Comparison of ENCODE assay signal across 8 mouse cellular contexts in the genomic region with DNA sequence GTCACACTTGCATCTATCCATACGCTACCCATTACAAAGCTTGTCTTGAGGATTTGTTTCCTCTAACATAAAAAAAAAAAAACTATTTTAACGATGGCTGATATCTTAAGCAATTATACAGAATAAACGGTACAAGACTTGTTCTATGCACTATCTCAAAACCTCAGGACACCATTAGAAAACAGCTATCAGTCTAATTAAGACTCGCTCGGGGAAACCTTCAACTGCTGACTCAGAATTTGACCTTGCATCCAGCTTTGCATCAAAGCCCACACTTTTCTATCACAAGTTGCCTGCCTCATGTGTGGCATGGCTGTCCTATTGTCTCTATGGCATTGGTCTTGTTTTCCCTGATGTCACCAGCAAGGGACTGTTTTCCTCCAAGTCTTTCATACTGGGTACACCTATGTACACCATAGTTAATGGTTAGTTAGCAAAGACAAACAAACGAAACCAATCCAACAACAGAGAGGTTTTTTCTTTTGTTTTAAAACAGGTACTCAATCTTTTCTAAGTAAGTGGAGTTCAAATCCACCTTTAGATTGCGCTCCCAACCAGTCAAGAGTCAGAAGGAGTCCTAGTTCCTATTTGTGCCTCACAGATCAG. TPM values are rescaled to one million over a fixed set of nuclear protein-coding genes. Genes with fewer than 3 reads are reported as not detected.
A peak's percentile ranks its signal among the peaks of the same experiment; 100 is the strongest.
DNase-seq lines count a peak whose midpoint lies in the region; ATAC-seq and TF ChIP-seq lines count a peak whose summit lies in the region.
"Had no signal": no experiment of that assay in that cellular context is flagged by ENCODE, and none has a peak within 500 bp of the region (broad histone marks: within the 10 kb centered on the region; RNA-seq: fewer than 3 reads in every experiment).

No protein-coding gene starts in this region.

- DNase-seq in lung, embryonic 14.5 days: no peak
- DNase-seq in lung, adult 2 months: no peak
- no peak for DNase-seq in layer of hippocampus, postnatal 36 days

- TF ChIP-seq POLR2A in lung, adult 2 months (IDR thresholded peaks at IDR 0.05; ENCODE audit: borderline replicate concordance, extremely low read depth, low read depth, low read length): no peak

- no peaks in the 10 kb centered on the region for H3K27me3 ChIP-seq in lung, embryonic 14.5 days (ENCODE audit: insufficient read depth, low read length)
- no peaks in the 10 kb centered on the region for H3K27me3 ChIP-seq in embryonic facial prominence, embryonic 15.5 days
- H3K27me3 ChIP-seq in limb, embryonic 12.5 days: no peaks in the 10 kb centered on the region
- H3K27me3 ChIP-seq in stomach, embryonic 14.5 days (ENCODE audit: control insufficient read depth, insufficient read depth, low read length): no peaks in the 10 kb centered on the region

- no peaks in the 10 kb centered on the region for H3K9me3 ChIP-seq in lung, embryonic 14.5 days (ENCODE audit: low read depth, low read length)
- no peaks in the 10 kb centered on the region for H3K9me3 ChIP-seq in embryonic facial prominence, embryonic 15.5 days (replicated peaks)
- H3K9me3 ChIP-seq in limb, embryonic 12.5 days: no peaks in the 10 kb centered on the region
- H3K9me3 ChIP-seq in stomach, embryonic 14.5 days (ENCODE audit: control insufficient read depth, low read depth, low read length): no peaks in the 10 kb centered on the region

- peak overlapping the region; percentile 84 for H3K4me2 ChIP-seq in lung, embryonic 14.5 days
- peak overlapping the region; percentile 55 for H3K4me2 ChIP-seq in embryonic facial prominence, embryonic 15.5 days (replicated peaks)
- peak overlapping the region; percentile 76 for H3K4me2 ChIP-seq in limb, embryonic 12.5 days
- H3K4me2 ChIP-seq in stomach, embryonic 14.5 days (replicated peaks; ENCODE audit: low read depth, low read length): peak overlapping the region; percentile 84

- 0 out of 2 replicates have a peak, but pooled peaks cover 3% of the 10 kb centered on the region for H3K4me1 ChIP-seq in lung, embryonic 14.5 days (ENCODE audit: insufficient read depth)
- peaks cover 8% of the 10 kb centered on the region for H3K4me1 ChIP-seq in lung, adult 2 months (ENCODE audit: control insufficient read depth, insufficient read depth, low read length)
- H3K4me1 ChIP-seq in embryonic facial prominence, embryonic 15.5 days: peaks cover 20% of the 10 kb centered on the region
- peaks cover 23% of the 10 kb centered on the region for H3K4me1 ChIP-seq in limb, embryonic 12.5 days (replicated peaks)
- H3K4me1 ChIP-seq in stomach, embryonic 14.5 days (ENCODE audit: control insufficient read depth, insufficient read depth, low read length): peaks cover 14% of the 10 kb centered on the region

- ATAC-seq in lung, embryonic 14.5 days (ENCODE audit: insufficient read depth): no peak
- no peak for ATAC-seq in embryonic facial prominence, embryonic 15.5 days (ENCODE audit: insufficient number of reproducible peaks, low FRiP score, low TSS enrichment, low read depth)
- ATAC-seq in limb, embryonic 12.5 days (ENCODE audit: insufficient number of reproducible peaks, insufficient read depth, low FRiP score, low TSS enrichment, low read depth): no peak
- ATAC-seq in stomach, embryonic 14.5 days (ENCODE audit: insufficient number of reproducible peaks, insufficient read depth, low FRiP score, low read depth): no peak
- ATAC-seq in cerebellum, adult (ENCODE audit: insufficient number of reproducible peaks, low FRiP score, low TSS enrichment): no peak
- ATAC-seq: inflammation-experienced regulatory T-cells, adult 6 months had no signal

- WGBS in lung, embryonic 14.5 days: 74% methylated on average over 7 of the region's 7 CpGs
- WGBS in lung, adult 2 months: 77% methylated on average over 7 of the region's 7 CpGs
- 85% methylated on average over 7 of the region's 7 CpGs for WGBS in embryonic facial prominence, embryonic 15.5 days
- 90% methylated on average over 7 of the region's 7 CpGs for WGBS in limb, embryonic 12.5 days
- WGBS in stomach, embryonic 14.5 days: 75% methylated on average over 7 of the region's 7 CpGs

- H3K36me3 ChIP-seq in lung, embryonic 14.5 days (ENCODE audit: insufficient read depth): peaks cover 54% of the 10 kb centered on the region
- peaks cover 47% of the 10 kb centered on the region for H3K36me3 ChIP-seq in embryonic facial prominence, embryonic 15.5 days
- peaks cover 60% of the 10 kb centered on the region for H3K36me3 ChIP-seq in limb, embryonic 12.5 days
- peaks cover 32% of the 10 kb centered on the region for H3K36me3 ChIP-seq in stomach, embryonic 14.5 days (ENCODE audit: control insufficient read depth, insufficient read depth, low read length)

- TF ChIP-seq CTCF in lung, embryonic 14.5 days (IDR thresholded peaks at IDR 0.05; ENCODE audit: low read depth): no peak
- no peak for TF ChIP-seq CTCF in lung, adult 2 months (IDR thresholded peaks at IDR 0.05; ENCODE audit: insufficient read depth, low read length)

- no peak overlapping the region for H3K27ac ChIP-seq in lung, embryonic 14.5 days (ENCODE audit: low read depth)
- H3K27ac ChIP-seq in embryonic facial prominence, embryonic 15.5 days (replicated peaks): no peak overlapping the region
- H3K27ac ChIP-seq in limb, embryonic 12.5 days: no peak overlapping the region
- H3K27ac ChIP-seq in stomach, embryonic 14.5 days (ENCODE audit: low read length): no peak overlapping the region

- H3K9ac ChIP-seq in lung, embryonic 14.5 days: peak overlapping the region; percentile 88
- peak overlapping the region; percentile 71; the same call in 1 of the 2 replicates for H3K9ac ChIP-seq in embryonic facial prominence, embryonic 15.5 days
- H3K9ac ChIP-seq in limb, embryonic 12.5 days (replicated peaks): peak overlapping the region; percentile 90
- peak overlapping the region; percentile 80; the same call in 1 of the 2 replicates for H3K9ac ChIP-seq in stomach, embryonic 14.5 days (replicated peaks; ENCODE audit: low read depth, low read length)

- H3K4me3 ChIP-seq in lung, embryonic 14.5 days (ENCODE audit: low read depth, low read length): peak overlapping the region; percentile 89
- H3K4me3 ChIP-seq in lung, adult 2 months (replicated peaks; ENCODE audit: extremely low read depth, low read depth, low read length): no peak overlapping the region
- H3K4me3 ChIP-seq in embryonic facial prominence, embryonic 15.5 days (replicated peaks): peak overlapping the region; percentile 99
- peak overlapping the region; percentile 88 for H3K4me3 ChIP-seq in limb, embryonic 12.5 days (replicated peaks)
- H3K4me3 ChIP-seq in stomach, embryonic 14.5 days (ENCODE audit: low read depth, low read length): peak overlapping the region; percentile 92

RNA-seq across cellular contexts. Expression of gene Bag1, which starts 1.5 kb away (rescaled TPM):
- polyA plus RNA-seq in lung, embryonic 14.5 days (2014; fragmentation: Nextera tagmentation; extraction: Ambion mirVana): 210 and 228 TPM in 2 replicates
- 123 and 198 TPM in 2 replicates for polyA plus RNA-seq in lung, adult 2 months (2012; rRNA removed)
- 206 and 217 TPM in 2 replicates for polyA plus RNA-seq in embryonic facial prominence, embryonic 15.5 days (2015; fragmentation: Nextera tagmentation; extraction: Ambion mirVana)
- polyA plus RNA-seq in limb, embryonic 12.5 days (2016; fragmentation: Nextera tagmentation; extraction: Ambion mirVana): 229 and 239 TPM in 2 replicates
- polyA plus RNA-seq in stomach, embryonic 14.5 days (2014; fragmentation: Nextera tagmentation; extraction: Ambion mirVana): 209 and 231 TPM in 2 replicates
- total RNA-seq in layer of hippocampus, postnatal 36 days (2021): 100 to 1,000 TPM; 148 to 156 TPM

RNA-seq across cellular contexts. Expression of gene Chmp5, which starts 1.6 kb away (rescaled TPM):
- 90.7 and 97.6 TPM in 2 replicates for polyA plus RNA-seq in lung, embryonic 14.5 days (2014; fragmentation: Nextera tagmentation; extraction: Ambion mirVana)
- 17.3 and 32.0 TPM in 2 replicates for polyA plus RNA-seq in lung, adult 2 months (2012; rRNA removed)
- polyA plus RNA-seq in embryonic facial prominence, embryonic 15.5 days (2015; fragmentation: Nextera tagmentation; extraction: Ambion mirVana): 112 TPM in 2 replicates
- polyA plus RNA-seq in limb, embryonic 12.5 days (2016; fragmentation: Nextera tagmentation; extraction: Ambion mirVana): 101 and 105 TPM in 2 replicates
- 99.3 and 103 TPM in 2 replicates for polyA plus RNA-seq in stomach, embryonic 14.5 days (2014; fragmentation: Nextera tagmentation; extraction: Ambion mirVana)
- total RNA-seq in layer of hippocampus, postnatal 36 days (2021): 10 to 100 TPM; 87.9 to 89.4 TPM

RNA-seq across cellular contexts. Expression of gene Nfx1, which starts 24.1 kb away (rescaled TPM):
- 95.7 and 96.9 TPM in 2 replicates for polyA plus RNA-seq in lung, embryonic 14.5 days (2014; fragmentation: Nextera tagmentation; extraction: Ambion mirVana)
- polyA plus RNA-seq in lung, adult 2 months (2012; rRNA removed): 20.3 and 28.9 TPM in 2 replicates
- 82.3 and 90.2 TPM in 2 replicates for polyA plus RNA-seq in embryonic facial prominence, embryonic 15.5 days (2015; fragmentation: Nextera tagmentation; extraction: Ambion mirVana)
- 103 and 106 TPM in 2 replicates for polyA plus RNA-seq in limb, embryonic 12.5 days (2016; fragmentation: Nextera tagmentation; extraction: Ambion mirVana)
- 109 and 112 TPM in 2 replicates for polyA plus RNA-seq in stomach, embryonic 14.5 days (2014; fragmentation: Nextera tagmentation; extraction: Ambion mirVana)
- total RNA-seq in layer of hippocampus, postnatal 36 days (2021): 10 to 100 TPM; 66.1 to 76.4 TPM

RNA-seq across cellular contexts. Expression of gene Spink4, which starts 26.8 kb away (rescaled TPM):
- 0.58 TPM in 1 of 2 replicates, not detected in the other for polyA plus RNA-seq in lung, embryonic 14.5 days (2014; fragmentation: Nextera tagmentation; extraction: Ambion mirVana)
- 15.6 and 43.5 TPM in 2 replicates for polyA plus RNA-seq in lung, adult 2 months (2012; rRNA removed)
- not detected in 2 replicates for polyA plus RNA-seq in embryonic facial prominence, embryonic 15.5 days (2015; fragmentation: Nextera tagmentation; extraction: Ambion mirVana)
- not detected in 2 replicates for polyA plus RNA-seq in limb, embryonic 12.5 days (2016; fragmentation: Nextera tagmentation; extraction: Ambion mirVana)
- 1.6 TPM in 1 of 2 replicates, not detected in the other for polyA plus RNA-seq in stomach, embryonic 14.5 days (2014; fragmentation: Nextera tagmentation; extraction: Ambion mirVana)
- not detected for total RNA-seq in layer of hippocampus, postnatal 36 days (2021)
- polyA plus RNA-seq: inflammation-experienced regulatory T-cells, adult 6 months had no signal
